Mouse (Mus musculus) ovary, postnatal 14 days (tissue): ENCODE measurements around the gene Bcl11a.

Experiments used
- DNase-seq: peaks from one replicate; pipeline ENCODE4 v3.0.0; 2022; ENCODE audit warnings: low spot score

Bcl11a gene

GRCm38 (mm10) chr11:24132853-24133252 lies 55.0 kb downstream of the Bcl11a start:
- DNase-seq = no peak

GRCm38 (mm10) chr11:24133484-24133883 lies 55.6 kb downstream of the Bcl11a start:
- no peak for DNase-seq

- no peak for DNase-seq
These were observed 56.1 kb downstream of the Bcl11a start for GRCm38 (mm10) chr11:24133928-24134327.

GRCm38 (mm10) chr11:24135244-24135643 lies 57.4 kb downstream of the Bcl11a start:
- DNase-seq = no peak

GRCm38 (mm10) chr11:24136084-24136785 lies 58.4 kb downstream of the Bcl11a start:
- DNase-seq = no peak

- DNase-seq = no peak
These were observed 60.0 kb downstream of the Bcl11a start for GRCm38 (mm10) chr11:24137891-24138290.

GRCm38 (mm10) chr11:24138600-24139375 lies 60.9 kb downstream of the Bcl11a start:
- DNase-seq = no peak

- no peak for DNase-seq
These were observed 61.6 kb downstream of the Bcl11a start for GRCm38 (mm10) chr11:24139432-24139831.

- no peak for DNase-seq
These were observed 62.1 kb downstream of the Bcl11a start for GRCm38 (mm10) chr11:24139952-24140351.

GRCm38 (mm10) chr11:24140948-24141347 lies 63.1 kb downstream of the Bcl11a start:
- no peak for DNase-seq

- no peak for DNase-seq
These were observed 63.8 kb downstream of the Bcl11a start for GRCm38 (mm10) chr11:24141479-24142251.

GRCm38 (mm10) chr11:24142316-24142715 lies 64.5 kb downstream of the Bcl11a start:
- DNase-seq = no peak

GRCm38 (mm10) chr11:24144159-24144946 lies 66.5 kb downstream of the Bcl11a start:
- no peak for DNase-seq

GRCm38 (mm10) chr11:24146034-24146433 lies 68.2 kb downstream of the Bcl11a start:
- DNase-seq = no peak

GRCm38 (mm10) chr11:24146437-24146836 lies 68.6 kb downstream of the Bcl11a start:
- DNase-seq = no peak

- DNase-seq = no peak
These were observed 69.8 kb downstream of the Bcl11a start for GRCm38 (mm10) chr11:24147698-24148097.

GRCm38 (mm10) chr11:24148545-24148944 lies 70.7 kb downstream of the Bcl11a start:
- DNase-seq = no peak

- DNase-seq = no peak
These were observed 71.8 kb downstream of the Bcl11a start for GRCm38 (mm10) chr11:24149462-24150220.

- no peak for DNase-seq
These were observed 74.4 kb downstream of the Bcl11a start for GRCm38 (mm10) chr11:24152076-24152784.

GRCm38 (mm10) chr11:24153049-24153448 lies 75.2 kb downstream of the Bcl11a start:
- DNase-seq = no peak
